Mouse (Mus musculus): ENCODE results near the gene Pfn4. TPM values are rescaled to one million over a fixed set of nuclear protein-coding genes. Genes with fewer than 3 reads are reported as not detected.
A peak's percentile ranks its signal among the peaks of the same experiment; 100 is the strongest.
"Not testable (repeated sequence)": the region's sequence is repeated elsewhere in the genome, so short reads cannot be mapped to it uniquely, and the experiment has no call there.

Gene Pfn4
- polyA plus RNA-seq, 1 experiment from 2014 or later, result 0.72 TPM

DNA sequence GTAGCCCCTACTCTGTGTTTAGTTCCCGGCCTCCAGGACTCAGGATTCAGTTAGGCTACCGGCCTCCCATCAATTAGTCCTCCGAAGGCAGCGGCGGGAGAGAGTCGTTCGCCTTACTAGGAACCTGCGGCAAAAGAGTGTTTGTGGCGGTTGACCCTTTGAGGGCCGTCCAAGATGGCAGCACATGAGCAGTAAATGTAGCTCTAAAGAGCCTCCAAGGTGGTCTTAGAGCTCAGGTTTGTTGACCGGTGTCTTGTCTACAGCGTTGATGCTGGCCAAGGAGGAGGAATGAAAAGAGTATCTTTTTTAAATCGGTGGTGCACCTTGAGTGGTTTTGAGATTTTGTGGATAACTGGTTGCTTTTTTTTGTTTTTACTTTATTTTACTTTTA lies 506 bp downstream of the Pfn4 start:
- WGBS (ENCODE audit: insufficient replicate concordance), result 16% methylated on average over 13 of the region's 13 CpGs
- DNase-seq (no peak), ATAC-seq (peak; percentile 16)
- Histone ChIP-seq H3K4me1 (ENCODE audit: insufficient read depth) (peaks cover 5% of the 10 kb centered on the region), H3K36me3 (replicated peaks; ENCODE audit: insufficient read depth, low read length) (no peaks in the 10 kb centered on the region), H3K4me3 (ENCODE audit: low read depth, low read length) (peak overlapping the region; percentile 68), H3K9me3 (ENCODE audit: low read length) (no peaks in the 10 kb centered on the region), H3K27ac (ENCODE audit: low read depth) (no peak overlapping the region), H3K27me3 (ENCODE audit: insufficient read depth, low read length) (no peaks in the 10 kb centered on the region), H3K9ac (replicated peaks) (peak overlapping the region; percentile 77), H3K4me2 (ENCODE audit: low read depth, low read length) (peak overlapping the region; percentile 69)
- TF ChIP-seq CTCF (IDR thresholded peaks at IDR 0.05; ENCODE audit: low read depth), result no peak
- TF ChIP-seq EP300 (IDR thresholded peaks at IDR 0.05; ENCODE audit: low read depth), result no peak

GRCm38 (mm10) chr12:4774895-4775587 lies 6.2 kb downstream of the Pfn4 start:
- no peak overlapping the region for H3K9ac ChIP-seq (replicated peaks)
- H3K27ac ChIP-seq (ENCODE audit: low read depth), result no peak overlapping the region
- WGBS (ENCODE audit: insufficient replicate concordance), result 55% methylated on average over 8 of the region's 8 CpGs
- ATAC-seq, result peak; percentile 91
- no peaks in the 10 kb centered on the region for H3K27me3 ChIP-seq (ENCODE audit: insufficient read depth, low read length)
- no peak for DNase-seq
- no peaks in the 10 kb centered on the region for H3K36me3 ChIP-seq (replicated peaks; ENCODE audit: insufficient read depth, low read length)
- no peak overlapping the region for H3K4me3 ChIP-seq (ENCODE audit: low read depth, low read length)
- H3K9me3 ChIP-seq (ENCODE audit: low read length), result no peaks in the 10 kb centered on the region
- H3K4me1 ChIP-seq (ENCODE audit: insufficient read depth), result no peaks in the 10 kb centered on the region
- 0 out of 2 replicates have a peak overlapping the region, but pooled peaks have one; percentile 13 for H3K4me2 ChIP-seq (ENCODE audit: low read depth, low read length)
- TF ChIP-seq CTCF (IDR thresholded peaks at IDR 0.05; ENCODE audit: low read depth) (no peak), EP300 (IDR thresholded peaks at IDR 0.05; ENCODE audit: low read depth) (no peak)

GRCm38 (mm10) chr12:4775588-4775949 lies 6.7 kb downstream of the Pfn4 start:
- 44% methylated on average over 9 of the region's 9 CpGs for WGBS (ENCODE audit: insufficient replicate concordance)
- DNase-seq (no peak), ATAC-seq (peak; percentile 19; the same call in 1 of the 2 replicates)
- TF ChIP-seq EP300 (IDR thresholded peaks at IDR 0.05; ENCODE audit: low read depth), result no peak
- no peak for TF ChIP-seq CTCF (IDR thresholded peaks at IDR 0.05; ENCODE audit: low read depth)
- H3K9me3 ChIP-seq (ENCODE audit: low read length), result no peaks in the 10 kb centered on the region
- H3K4me3 ChIP-seq (ENCODE audit: low read depth, low read length), result no peak overlapping the region
- 0 out of 2 replicates have a peak overlapping the region, but pooled peaks have one; percentile 13 for H3K4me2 ChIP-seq (ENCODE audit: low read depth, low read length)
- H3K9ac ChIP-seq (replicated peaks), result no peak overlapping the region
- H3K27me3 ChIP-seq (ENCODE audit: insufficient read depth, low read length), result no peaks in the 10 kb centered on the region
- no peaks in the 10 kb centered on the region for H3K36me3 ChIP-seq (replicated peaks; ENCODE audit: insufficient read depth, low read length)
- H3K27ac ChIP-seq (ENCODE audit: low read depth), result no peak overlapping the region
- no peaks in the 10 kb centered on the region for H3K4me1 ChIP-seq (ENCODE audit: insufficient read depth)

GRCm38 (mm10) chr12:4777734-4778133 lies 8.9 kb downstream of the Pfn4 start:
- no peaks in the 10 kb centered on the region for H3K4me1 ChIP-seq (ENCODE audit: insufficient read depth)
- 82% methylated on average over 6 of the region's 6 CpGs for whole genome bisulfite sequencing (ENCODE audit: insufficient replicate concordance)
- H3K4me2 ChIP-seq (ENCODE audit: low read depth, low read length), result no peak overlapping the region
- no peaks in the 10 kb centered on the region for H3K36me3 ChIP-seq (replicated peaks; ENCODE audit: insufficient read depth, low read length)
- no peak overlapping the region for H3K27ac ChIP-seq (ENCODE audit: low read depth)
- no peak overlapping the region for H3K9ac ChIP-seq (replicated peaks)
- no peaks in the 10 kb centered on the region for H3K27me3 ChIP-seq (ENCODE audit: insufficient read depth, low read length)
- no peak overlapping the region for H3K4me3 ChIP-seq (ENCODE audit: low read depth, low read length)
- H3K9me3 ChIP-seq (ENCODE audit: low read length), result no peaks in the 10 kb centered on the region
- ATAC-seq, result no peak
- no peak for DNase-seq
- TF ChIP-seq CTCF (IDR thresholded peaks at IDR 0.05; ENCODE audit: low read depth), result no peak
- TF ChIP-seq EP300 (IDR thresholded peaks at IDR 0.05; ENCODE audit: low read depth), result no peak

- no peak for TF ChIP-seq EP300 (IDR thresholded peaks at IDR 0.05; ENCODE audit: low read depth)
- TF ChIP-seq CTCF (IDR thresholded peaks at IDR 0.05; ENCODE audit: low read depth), result no peak
- Histone ChIP-seq H3K9ac (replicated peaks) (no peak overlapping the region), H3K4me3 (ENCODE audit: low read depth, low read length) (no peak overlapping the region), H3K27me3 (ENCODE audit: insufficient read depth, low read length) (no peaks in the 10 kb centered on the region), H3K4me1 (ENCODE audit: insufficient read depth) (no peaks in the 10 kb centered on the region), H3K4me2 (ENCODE audit: low read depth, low read length) (no peak overlapping the region), H3K36me3 (replicated peaks; ENCODE audit: insufficient read depth, low read length) (no peaks in the 10 kb centered on the region), H3K27ac (ENCODE audit: low read depth) (no peak overlapping the region), H3K9me3 (ENCODE audit: low read length) (no peaks in the 10 kb centered on the region)
- DNase-seq, result no peak
- 60% methylated on average over 2 of the region's 2 CpGs for WGBS (ENCODE audit: insufficient replicate concordance)
- ATAC-seq, result peak; percentile 62; the same call in 1 of the 2 replicates
These were observed 11.4 kb downstream of the Pfn4 start for GRCm38 (mm10) chr12:4780245-4780644.

GRCm38 (mm10) chr12:4781270-4781669 lies 12.4 kb downstream of the Pfn4 start:
- TF ChIP-seq CTCF (IDR thresholded peaks at IDR 0.05; ENCODE audit: low read depth), result no peak
- TF ChIP-seq EP300 (IDR thresholded peaks at IDR 0.05; ENCODE audit: low read depth), result no peak
- Histone ChIP-seq H3K4me3 (ENCODE audit: low read depth, low read length) (no peak overlapping the region), H3K36me3 (replicated peaks; ENCODE audit: insufficient read depth, low read length) (no peaks in the 10 kb centered on the region), H3K4me2 (ENCODE audit: low read depth, low read length) (no peak overlapping the region), H3K9ac (replicated peaks) (no peak overlapping the region), H3K27me3 (ENCODE audit: insufficient read depth, low read length) (no peaks in the 10 kb centered on the region), H3K27ac (ENCODE audit: low read depth) (no peak overlapping the region), H3K4me1 (ENCODE audit: insufficient read depth) (no peaks in the 10 kb centered on the region), H3K9me3 (ENCODE audit: low read length) (no peaks in the 10 kb centered on the region)
- no peak for DNase-seq
- WGBS (ENCODE audit: insufficient replicate concordance), result 63% methylated on average over 1 of the region's 1 CpGs
- ATAC-seq, result peak; percentile 54

- not testable (repeated sequence) for H3K4me1 ChIP-seq (ENCODE audit: insufficient read depth); H3K36me3 ChIP-seq (replicated peaks; ENCODE audit: insufficient read depth, low read length); H3K9ac ChIP-seq (replicated peaks); H3K4me3 ChIP-seq (ENCODE audit: low read depth, low read length); H3K4me2 ChIP-seq (ENCODE audit: low read depth, low read length); H3K27me3 ChIP-seq (ENCODE audit: insufficient read depth, low read length); H3K9me3 ChIP-seq (ENCODE audit: low read length); H3K27ac ChIP-seq (ENCODE audit: low read depth); DNase-seq; ATAC-seq
- WGBS (ENCODE audit: insufficient replicate concordance), result 88% methylated on average over 9 of the region's 9 CpGs
These were observed 13.0 kb downstream of the Pfn4 start for GRCm38 (mm10) chr12:4781725-4782404.

Measured in liver, postnatal 0 days (tissue).